Mouse (Mus musculus): ENCODE results near the gene Ehbp1l1. TPM values are rescaled to one million over a fixed set of nuclear protein-coding genes. Genes with fewer than 3 reads are reported as not detected.
A peak's percentile ranks its signal among the peaks of the same experiment; 100 is the strongest.

The Ehbp1l1 gene
- total and polyA plus RNA-seq, 3 experiments: 30.4 to 62.6 (median 57.0) TPM

GRCm38 (mm10) chr19:5690343-5690735 is 35.8 kb downstream of the Ehbp1l1 start:
- in situ Hi-C loops (cut with MboI; ENCODE audit: low pct_ligation_motif_present, low pct_unique_long_range_greater_than_20kb, low sequenced_read_pairs): no loop called here
- no peak for DNase-seq (ENCODE audit: extremely low read depth)
- H3K9me3 ChIP-seq (replicated peaks; ENCODE audit: low read length): no peaks in the 10 kb centered on the region
- dilution Hi-C loops (cut with MboI; ENCODE audit: extremely low pct_ligation_motif_present, extremely low pct_unique_long_range_greater_than_20kb, low sequenced_read_pairs): no loop called here
- peaks cover 28 to 40% of the 10 kb centered on the region in 2 experiments for H3K4me1 ChIP-seq (ENCODE audit: control insufficient read depth in 1 of 2, insufficient read depth in 2 of 2)
- peak overlapping the region; percentile 51 to 95 (median 83) for H3K4me3 ChIP-seq (replicated peaks in 1 of 3; ENCODE audit: low read depth in 2 of 3, low read length in 2 of 3, poor library complexity in 1 of 3)
- H3K27me3 ChIP-seq (replicated peaks): no peaks in the 10 kb centered on the region
- no peak overlapping the region for H3K27ac ChIP-seq (ENCODE audit: insufficient read depth, low read depth)
- H3K36me3 ChIP-seq (replicated peaks in 1 of 2; ENCODE audit: control insufficient read depth in 1 of 2, insufficient read depth in 1 of 2, low read length in 1 of 2): peaks cover 36 to 66% of the 10 kb centered on the region in 2 experiments
- H3K4me2 ChIP-seq (ENCODE audit: insufficient read depth, low read depth, poor library complexity, severe bottlenecking): peak overlapping the region; percentile 75
- H3K79me2 ChIP-seq (replicated peaks; ENCODE audit: control insufficient read depth, extremely low read depth, insufficient read depth, poor library complexity, severe bottlenecking): peaks cover 35% of the 10 kb centered on the region
- TF ChIP-seq KAT2A (IDR thresholded peaks at IDR 0.05; ENCODE audit: insufficient replicate concordance, low read length) (no peak), TBP (conservative IDR thresholded peaks at IDR 0.05; ENCODE audit: low read depth, low read length) (no peak), CTCF (conservative IDR thresholded peaks at IDR 0.05 in 1 of 2, IDR thresholded peaks at IDR 0.05 in 1 of 2; ENCODE audit: low read depth in 2 of 2, low read length in 2 of 2) (no peak), TCF12 (IDR thresholded peaks at IDR 0.05; ENCODE audit: low read depth, low read length) (no peak), ZKSCAN1 (IDR thresholded peaks at IDR 0.05; ENCODE audit: borderline replicate concordance, low read depth, low read length) (no peak), MAZ (IDR thresholded peaks at IDR 0.05; ENCODE audit: low read depth, low read length) (no peak), ZC3H11A (IDR thresholded peaks at IDR 0.05; ENCODE audit: low read depth, low read length) (no peak), GABPA (IDR thresholded peaks at IDR 0.05; ENCODE audit: insufficient replicate concordance, low read depth, low read length) (no peak), EP300 (IDR thresholded peaks at IDR 0.05; ENCODE audit: low read length) (no peak), MXI1 (IDR thresholded peaks at IDR 0.05; ENCODE audit: low read depth, low read length) (no peak), MEF2A (IDR thresholded peaks at IDR 0.05; ENCODE audit: borderline replicate concordance, low read depth, low read length) (no peak), ZNF384 (IDR thresholded peaks at IDR 0.05; ENCODE audit: low read depth, low read length) (no peak), UBTF (IDR thresholded peaks at IDR 0.05; ENCODE audit: low read depth, low read length) (no peak), USF2 (conservative IDR thresholded peaks at IDR 0.05; ENCODE audit: low read depth, low read length) (no peak), NELFE (IDR thresholded peaks at IDR 0.05; ENCODE audit: low read depth, low read length) (no peak), BHLHE40 (IDR thresholded peaks at IDR 0.05; ENCODE audit: low read depth, low read length) (no peak), MAFK (IDR thresholded peaks at IDR 0.05; ENCODE audit: insufficient replicate concordance, low read length) (no peak), RAD21 (IDR thresholded peaks at IDR 0.05; ENCODE audit: low read depth, low read length) (no peak), NRF1 (IDR thresholded peaks at IDR 0.05; ENCODE audit: low read depth, low read length) (no peak), JUN (IDR thresholded peaks at IDR 0.05; ENCODE audit: insufficient read depth, low read depth, low read length) (no peak)
- peak overlapping the region; percentile 62 for H3K9ac ChIP-seq (ENCODE audit: insufficient read depth, low read depth)
